Mouse (Mus musculus) gastrocnemius, adult 2 months (tissue): Measurements from ENCODE around the gene Csrp3. TPM values are rescaled to one million over a fixed set of nuclear protein-coding genes. Genes with fewer than 3 reads are reported as not detected.

ENCODE experiments used
- DNase-seq: peaks from one replicate; pipeline ENCODE4 v3.0.0; 2022
- H3K27ac ChIP-seq: fragments of 200-600 bp; 2 replicates; pipeline ENCODE4 v1.8.1; 2022; ENCODE audit warnings: mild to moderate bottlenecking
- H3K4me3 ChIP-seq: fragments of 200-600 bp; 2 replicates; pipeline ENCODE4 v1.8.1; 2022; ENCODE audit warnings: mild to moderate bottlenecking, moderate library complexity
- CTCF ChIP-seq: fragments of 200-600 bp; IDR thresholded peaks from 2 replicates; pipeline ENCODE4 v1.8.1; 2022; ENCODE audit warnings: antibody characterized with exemption, mild to moderate bottlenecking, moderate library complexity
- intact Hi-C: fragments of 180-260 bp; cut with DNase I; formaldehyde crosslinking; loops from one replicate; pipeline ENCODE4 v1.15.1; 2025
- total RNA-seq, 2 experiments: library from RNA; stranded (reverse); gene quantifications; 2 replicates each; pipeline ENCODE4 v1.2.3; 2021

Gene Csrp3
- total RNA-seq, 2 experiments from 2014 or later = 77.1 to 238 TPM

DNA sequence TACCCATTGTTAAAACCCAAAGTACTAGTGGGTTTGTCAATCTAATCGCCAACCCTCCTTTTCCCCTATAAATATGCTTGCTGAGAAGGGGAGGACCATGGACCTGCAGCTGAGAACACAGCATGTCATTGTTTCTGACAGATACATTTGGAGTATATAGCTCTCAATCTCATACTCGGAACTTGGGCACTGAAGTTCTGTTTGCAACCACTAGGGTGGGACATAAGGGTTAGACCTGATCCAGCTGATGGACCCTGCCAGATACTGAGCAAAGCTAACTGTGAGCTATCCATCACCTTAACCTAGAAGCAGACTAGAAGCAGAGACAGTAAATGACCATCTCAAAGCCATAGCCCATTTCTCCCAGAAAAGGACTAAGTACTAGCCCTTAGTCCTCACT is 9.4 kb downstream of the Csrp3 start:
- TF ChIP-seq CTCF = no peak
- intact Hi-C loops = no loop called here
- Histone ChIP-seq H3K27ac (no peak overlapping the region), H3K4me3 (no peak overlapping the region)
- no peak for DNase-seq

DNA sequence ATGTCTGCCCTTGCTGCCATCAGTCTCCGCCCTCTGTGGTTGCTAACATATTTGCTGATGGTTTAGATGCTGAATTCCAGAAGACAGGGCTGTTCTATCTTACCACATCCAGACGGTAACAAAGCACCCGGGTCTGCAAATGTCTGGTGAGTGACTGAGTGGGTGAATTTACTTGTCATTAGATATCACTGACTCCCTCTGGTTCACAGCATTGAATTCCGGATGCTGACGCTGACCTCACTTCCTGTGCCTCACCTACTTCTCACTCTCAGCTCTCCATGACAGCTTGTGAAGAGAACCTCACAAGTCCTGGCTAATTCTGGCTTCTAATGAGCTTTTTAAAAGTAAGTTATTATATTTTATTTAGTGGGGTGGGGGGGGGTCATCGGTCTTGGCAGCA is 10.9 kb downstream of the Csrp3 start:
- intact Hi-C loops = no loop called here

DNA sequence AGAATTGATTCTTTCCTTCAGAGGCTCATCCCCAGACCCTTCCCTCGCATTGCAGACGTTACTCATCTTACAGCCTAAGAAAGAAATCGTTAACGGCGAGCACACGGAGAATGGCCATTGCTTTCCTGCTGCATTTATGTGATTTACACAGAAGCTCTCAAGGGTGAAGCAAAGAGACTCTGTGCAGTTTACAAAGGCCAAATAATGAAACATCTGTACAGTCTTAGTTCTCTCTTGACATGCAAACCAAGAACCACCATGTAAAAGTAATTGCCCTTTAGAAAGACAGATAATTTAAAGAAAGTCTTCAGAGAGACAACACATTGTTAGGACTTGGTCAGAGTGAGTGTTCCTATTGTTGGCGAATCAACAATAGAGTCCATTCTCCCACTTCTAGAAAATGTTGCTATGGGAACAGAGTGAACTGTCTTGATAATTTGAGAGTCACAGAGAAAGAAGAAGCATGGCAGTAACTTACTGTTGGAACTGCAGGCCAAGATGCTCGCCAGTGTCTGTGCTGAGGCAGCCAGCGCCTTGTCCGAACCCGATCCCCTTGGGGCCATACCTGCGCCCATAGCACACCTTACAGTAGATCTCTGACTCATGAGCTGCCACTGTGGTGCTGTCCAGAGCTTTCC is 12.7 kb downstream of the Csrp3 start:
- Histone ChIP-seq H3K27ac (no peak overlapping the region), H3K4me3 (no peak overlapping the region)
- TF ChIP-seq CTCF = no peak
- no peak for DNase-seq
- intact Hi-C loops = no loop called here

More for the DNA sequence above, 10.9 kb downstream of the Csrp3 start:
- DNase-seq = no peak
- Histone ChIP-seq H3K27ac (no peak overlapping the region), H3K4me3 (no peak overlapping the region)
- TF ChIP-seq CTCF = no peak

DNA sequence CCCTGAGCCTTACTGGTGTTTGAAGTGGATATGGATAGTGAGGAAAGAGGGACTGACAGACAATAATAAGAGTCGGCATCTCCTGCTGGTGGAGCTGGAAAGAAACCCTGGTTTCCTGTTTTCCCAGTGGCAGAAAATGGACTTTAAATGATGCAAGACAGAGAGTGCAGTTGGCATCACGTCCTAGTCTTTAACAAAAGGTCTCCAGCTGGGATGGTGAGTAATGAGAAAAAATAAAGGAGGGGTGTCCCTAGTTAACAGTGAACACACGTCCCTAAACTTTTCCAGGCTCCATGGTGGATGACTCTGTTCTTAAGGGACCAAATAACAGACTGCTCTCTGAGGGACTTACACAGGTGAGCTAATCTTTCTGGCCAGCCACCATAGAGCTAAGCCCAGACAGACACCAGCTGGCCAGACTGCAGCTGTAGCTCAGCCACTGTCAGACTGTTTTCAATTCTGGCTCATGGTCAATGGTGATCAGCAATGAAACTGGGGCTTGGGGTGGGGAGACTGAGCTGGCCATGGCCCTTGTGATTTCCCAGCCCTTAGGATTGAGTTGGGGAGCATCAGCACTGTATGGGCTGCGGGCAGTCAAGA is 13.4 kb downstream of the Csrp3 start:
- H3K4me3 ChIP-seq = no peak overlapping the region
- DNase-seq = no peak
- no peak overlapping the region for H3K27ac ChIP-seq
- intact Hi-C loops = no loop called here
- TF ChIP-seq CTCF = no peak

DNA sequence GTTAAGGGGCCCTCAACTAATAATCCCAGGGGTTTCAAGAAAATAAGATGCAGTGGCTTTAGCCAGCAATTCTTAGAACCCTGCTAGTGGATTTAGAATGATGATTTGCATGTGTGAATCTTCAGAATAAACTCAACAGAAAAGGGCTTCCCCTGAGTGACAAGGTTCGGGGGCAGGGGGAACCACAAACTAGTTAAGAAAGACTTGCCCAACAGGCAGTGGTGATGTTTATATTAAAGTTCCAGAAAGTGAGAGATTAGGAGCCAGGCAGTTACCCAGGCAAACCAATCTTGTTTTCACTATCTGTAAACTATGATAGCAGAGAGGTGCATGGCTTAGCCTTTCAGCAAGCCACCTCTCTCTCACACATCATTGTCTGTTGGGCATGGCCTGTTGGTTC is 15.1 kb downstream of the Csrp3 start:
- Histone ChIP-seq H3K27ac (no peak overlapping the region), H3K4me3 (no peak overlapping the region)
- intact Hi-C loops = no loop called here
- no peak for TF ChIP-seq CTCF
- DNase-seq = no peak

DNA sequence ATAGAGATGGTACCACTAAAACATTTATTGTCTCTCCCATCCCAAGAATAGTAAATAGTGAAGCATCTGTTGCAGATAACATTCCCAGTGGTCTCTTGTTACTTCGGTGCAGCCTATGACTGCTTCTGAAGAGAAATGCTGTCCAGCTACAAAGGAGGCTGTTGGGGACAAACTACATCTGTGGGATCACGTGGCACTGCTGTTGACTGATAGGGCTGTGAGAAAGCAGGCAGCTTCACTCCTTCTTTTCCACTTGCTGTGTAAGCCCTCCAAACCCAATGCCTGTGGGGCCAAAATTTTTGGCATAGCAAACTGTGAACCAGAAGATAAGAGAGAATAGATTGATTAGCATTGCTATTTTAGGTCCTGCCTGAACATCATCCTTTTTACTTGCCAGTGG is 17.4 kb downstream of the Csrp3 start:
- intact Hi-C loops = no loop called here
- TF ChIP-seq CTCF = no peak
- DNase-seq = no peak
- H3K4me3 ChIP-seq = no peak overlapping the region
- no peak overlapping the region for H3K27ac ChIP-seq

DNA sequence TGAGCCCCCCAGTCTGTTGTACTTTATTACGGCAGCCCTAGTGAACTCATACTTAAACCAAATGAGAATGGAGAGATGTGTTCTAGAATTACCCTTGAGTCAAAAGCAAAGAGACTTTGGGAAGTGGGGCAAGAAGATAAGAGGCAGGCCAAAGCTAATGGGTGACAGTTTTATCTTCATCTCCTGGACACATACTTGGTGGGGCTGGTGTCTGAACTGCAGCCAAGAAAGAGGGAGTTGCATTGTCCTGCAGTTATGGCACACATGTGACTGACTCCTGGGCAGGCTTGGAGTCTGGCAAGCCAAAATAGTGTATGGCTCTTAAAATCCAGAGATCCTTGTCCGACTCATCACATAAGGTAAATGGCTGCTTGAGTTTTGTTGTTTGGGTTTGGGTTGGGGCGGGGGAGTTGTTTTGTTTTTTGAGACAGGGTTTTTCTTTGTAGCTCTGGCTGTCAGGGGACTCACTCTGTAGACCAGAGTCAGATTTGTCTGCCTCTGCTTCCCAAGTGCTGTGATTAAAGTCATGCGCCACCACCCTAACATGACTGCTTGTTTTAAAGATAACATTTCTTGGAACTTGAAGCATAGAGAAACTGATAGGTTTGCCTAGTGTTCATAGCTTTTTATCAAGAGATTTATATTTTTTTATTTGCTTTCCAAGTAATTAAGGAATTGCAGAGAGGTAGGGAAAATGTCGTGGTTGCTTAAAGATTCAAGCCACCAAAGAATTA is 18.5 kb downstream of the Csrp3 start:
- H3K4me3 ChIP-seq = no peak overlapping the region
- H3K27ac ChIP-seq = no peak overlapping the region
- intact Hi-C loops = loop anchor here (5.0 kb wide), 1 partner anchor 48 kb away; no protein-coding TSS in a partner anchor
- no peak for DNase-seq
- TF ChIP-seq CTCF = no peak

DNA sequence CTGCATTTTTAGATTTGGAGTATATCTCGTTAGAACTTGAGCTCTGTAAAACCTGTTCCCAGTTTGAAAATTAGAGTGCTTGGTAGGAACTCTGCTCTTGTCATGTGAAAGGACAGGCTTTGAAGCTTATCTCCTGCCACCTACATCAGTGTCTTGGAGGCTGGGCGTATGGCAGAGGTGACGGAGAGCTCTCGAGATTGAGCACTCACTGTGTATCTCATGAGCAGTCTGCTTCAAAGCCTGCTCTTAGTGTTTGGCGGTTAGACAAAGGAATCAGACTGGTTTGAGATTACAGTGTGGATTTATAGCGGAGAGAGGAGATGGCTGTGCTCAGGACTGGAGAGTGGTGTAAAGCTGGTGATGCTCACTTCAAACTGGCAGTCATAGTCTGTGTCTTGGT is 22.7 kb downstream of the Csrp3 start:
- no peak for DNase-seq
- TF ChIP-seq CTCF = no peak
- Histone ChIP-seq H3K27ac (no peak overlapping the region), H3K4me3 (no peak overlapping the region)
- intact Hi-C loops = loop anchor here (5.0 kb wide), 1 partner anchor 52 kb away; no protein-coding TSS in a partner anchor

DNA sequence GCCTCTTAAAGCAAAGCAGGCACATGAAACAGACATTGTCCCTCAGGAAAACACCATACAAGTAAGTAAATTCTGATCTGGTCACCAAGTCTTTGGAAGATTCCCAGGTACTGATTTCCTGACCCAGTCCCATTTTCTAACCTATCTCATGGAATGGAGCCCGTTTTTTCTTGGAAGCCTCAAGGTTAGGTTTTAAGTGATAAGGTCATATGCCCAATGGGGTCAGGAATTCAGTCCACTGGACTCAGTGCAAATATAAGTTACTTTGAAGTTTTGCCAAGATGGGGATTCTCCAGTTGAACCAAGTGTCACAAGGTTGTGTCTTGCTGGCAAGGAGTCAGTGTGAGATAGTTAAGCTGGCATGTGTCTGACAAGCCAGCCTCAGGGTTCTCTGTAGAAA is 23.2 kb downstream of the Csrp3 start:
- Histone ChIP-seq H3K27ac (no peak overlapping the region), H3K4me3 (no peak overlapping the region)
- no peak for TF ChIP-seq CTCF
- no peak for DNase-seq
- intact Hi-C loops = loop anchor here (5.0 kb wide), 1 partner anchor 53 kb away; no protein-coding TSS in a partner anchor

DNA sequence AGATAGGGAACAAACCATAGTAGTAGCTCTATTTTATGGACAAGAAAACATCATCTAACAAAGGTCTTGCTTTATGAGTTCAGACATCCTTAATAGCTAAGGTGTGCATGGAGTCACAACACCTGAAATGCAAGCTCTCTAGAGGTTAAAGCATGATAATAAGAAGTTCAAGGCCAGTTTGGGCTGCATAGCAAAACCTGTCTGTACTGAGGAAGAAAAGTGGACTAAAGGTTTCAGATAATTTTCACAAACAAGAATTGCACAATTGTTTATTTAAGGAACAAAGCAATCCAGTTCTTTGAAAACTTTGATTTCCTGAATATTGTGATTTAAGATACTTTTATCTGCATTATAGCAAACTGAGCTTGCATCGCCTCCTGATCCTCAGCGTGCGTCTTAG is 24.2 kb downstream of the Csrp3 start:
- no peak for TF ChIP-seq CTCF
- intact Hi-C loops = no loop called here
- no peak for DNase-seq
- Histone ChIP-seq H3K27ac (no peak overlapping the region), H3K4me3 (no peak overlapping the region)

DNA sequence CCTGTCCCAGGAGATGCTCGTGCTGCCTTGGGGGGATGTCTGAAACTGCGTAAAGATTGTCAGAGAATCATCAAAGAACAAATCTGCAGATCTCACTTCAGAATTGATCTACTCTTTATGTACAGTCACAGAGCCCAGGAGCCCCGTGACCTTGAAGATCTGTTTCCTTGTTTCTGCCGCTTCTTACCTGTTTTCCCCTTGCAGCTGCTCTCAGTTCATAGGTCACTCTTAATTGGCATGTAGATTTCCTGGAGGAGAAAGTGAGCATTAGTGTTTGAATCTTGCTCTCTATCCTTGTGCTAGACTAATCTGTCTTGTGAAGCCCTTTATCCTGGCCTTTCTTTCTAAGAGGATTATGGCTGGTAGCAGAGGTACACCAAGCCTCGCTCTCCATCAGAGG is 26.2 kb downstream of the Csrp3 start:
- Histone ChIP-seq H3K4me3 (no peak overlapping the region), H3K27ac (no peak overlapping the region)
- TF ChIP-seq CTCF = no peak
- DNase-seq = no peak
- intact Hi-C loops = no loop called here

DNA sequence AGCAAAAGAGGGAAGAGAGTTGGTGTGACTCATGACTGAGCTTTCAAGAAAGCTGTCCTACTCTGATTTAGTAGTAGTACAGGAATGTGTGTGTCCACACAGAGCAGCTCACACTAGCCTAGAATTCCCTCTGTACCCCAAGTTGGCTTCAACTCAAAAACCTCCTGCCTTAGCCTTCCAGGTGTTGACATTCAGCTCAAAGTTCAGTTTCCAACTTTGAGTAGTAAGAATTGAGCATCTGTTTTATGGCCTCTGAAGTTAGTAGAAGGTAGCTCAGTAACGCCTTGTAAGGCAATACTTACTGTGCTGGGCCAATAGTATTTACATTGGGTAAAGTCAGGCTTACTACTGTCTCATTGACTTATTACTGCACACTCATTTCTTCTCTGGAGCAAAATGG is 34.2 kb downstream of the Csrp3 start:
- intact Hi-C loops = loop anchor here (5.0 kb wide), 1 partner anchor 64 kb away; no protein-coding TSS in a partner anchor
- Histone ChIP-seq H3K27ac (no peak overlapping the region), H3K4me3 (no peak overlapping the region)
- TF ChIP-seq CTCF = no peak
- no peak for DNase-seq

DNA sequence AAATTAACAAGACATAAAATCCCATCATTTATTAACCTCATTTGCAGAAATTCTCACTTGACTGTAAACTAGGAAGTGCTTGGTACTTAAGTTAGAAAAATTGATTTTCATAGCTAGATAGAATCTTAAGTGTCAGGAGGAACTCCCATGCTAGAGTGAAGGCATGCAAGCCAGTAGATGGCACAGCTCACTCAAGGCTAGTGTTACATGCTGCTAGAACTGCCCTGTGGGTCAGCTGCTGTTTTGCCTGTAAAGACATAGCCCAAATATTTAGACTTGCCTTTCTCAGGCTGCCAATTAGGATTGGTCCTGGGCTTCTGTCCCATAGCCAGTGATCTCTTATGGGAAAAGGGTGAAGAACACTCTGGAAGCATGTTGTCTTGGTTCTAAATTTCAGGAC is 35.5 kb downstream of the Csrp3 start:
- peak; percentile 49 for TF ChIP-seq CTCF
- intact Hi-C loops = loop anchor here (5.0 kb wide), 1 partner anchor 65 kb away; no protein-coding TSS in a partner anchor
- H3K27ac ChIP-seq = no peak overlapping the region
- H3K4me3 ChIP-seq = no peak overlapping the region
- DNase-seq = peak; percentile 26

DNA sequence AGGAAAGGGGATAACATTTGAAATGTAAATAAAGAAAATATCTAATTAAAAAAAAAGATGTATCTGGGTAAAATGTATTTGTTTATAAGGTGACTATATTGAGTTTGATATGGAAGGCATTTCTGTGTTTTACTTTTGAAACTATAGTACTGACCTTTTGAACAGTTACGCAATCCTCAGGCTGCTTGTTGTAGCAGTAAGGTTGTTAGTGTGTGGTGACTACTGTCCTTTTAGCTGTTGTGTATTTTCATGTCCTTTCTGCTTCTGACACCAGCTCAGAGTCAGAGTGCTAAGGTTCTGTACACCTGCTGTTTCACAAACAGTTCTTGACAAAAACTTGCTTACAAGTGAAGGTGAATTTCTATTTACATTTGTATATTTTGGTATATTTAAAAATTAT is 37.2 kb downstream of the Csrp3 start:
- DNase-seq = no peak
- no peak for TF ChIP-seq CTCF
- H3K27ac ChIP-seq = no peak overlapping the region
- H3K4me3 ChIP-seq = no peak overlapping the region
- intact Hi-C loops = loop anchor here (5.0 kb wide), 1 partner anchor 67 kb away; no protein-coding TSS in a partner anchor
